Mouse (Mus musculus): ENCODE measurements at regions not wholly inside any gene's neighbourhood (a gene's known extent, or its start where the extent isn't known, plus 50 kb on each side); places are given as distances from the start of the nearest gene placed in this dataset.

DNA sequence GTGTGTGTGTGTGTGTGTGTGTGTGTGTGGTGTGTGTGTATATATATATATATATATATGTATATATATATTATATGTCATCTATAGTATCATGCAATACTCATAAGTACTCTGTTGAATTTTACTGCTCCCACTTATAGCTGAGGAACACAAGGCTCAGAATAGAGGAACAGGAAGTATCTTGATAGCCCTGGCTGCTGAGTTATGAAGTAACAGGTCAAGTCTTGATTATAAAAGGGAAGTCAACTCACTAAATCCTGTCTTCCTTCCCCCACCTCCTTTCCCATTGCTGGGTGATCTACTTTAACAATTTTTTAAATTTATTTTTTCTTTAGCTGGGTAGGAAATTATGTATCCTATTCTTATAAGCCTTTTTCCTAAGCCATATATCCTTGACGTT, 52.9 kb upstream of the Nfasc start:
- TF ChIP-seq POLR2A (IDR thresholded peaks at IDR 0.05; ENCODE audit: low read depth, low read length) (no peak), CTCF (conservative IDR thresholded peaks at IDR 0.05; ENCODE audit: insufficient read depth, insufficient read length, low read depth, low read length) (no peak)
- DNase-seq: no peak
- Histone ChIP-seq H3K4me3 (ENCODE audit: insufficient read depth, low read depth, low read length) (no peak overlapping the region), H3K36me3 (ENCODE audit: control insufficient read depth, insufficient read depth, low read length) (no peaks in the 10 kb centered on the region), H3K27ac (ENCODE audit: insufficient read depth, low read depth, low read length) (no peak overlapping the region), H3K4me1 (ENCODE audit: control insufficient read depth, insufficient read depth, low read length) (no peaks in the 10 kb centered on the region), H3K27me3 (replicated peaks; ENCODE audit: control insufficient read depth, insufficient read depth, low read length) (no peaks in the 10 kb centered on the region)
- 72% methylated on average over 1 of the region's 1 CpGs for WGBS

Data from kidney, adult 2 months (tissue).